Mouse (Mus musculus) neutrophil, adult 59 days (primary cell): ENCODE data around the gene Pi4ka. TPM values are rescaled to one million over a fixed set of nuclear protein-coding genes. Genes with fewer than 3 reads are reported as not detected.

Experiments
- total RNA-seq, 2 experiments: library from RNA; stranded (reverse); gene quantifications; 1 replicate in 1 of 2; 2 replicates in 1 of 2; pipeline ENCODE4 v1.2.4; 2023

The Pi4ka gene
- total RNA-seq, result 10 to 100 TPM; 38.3 to 43.5 TPM

GRCm38 (mm10) chr16:17405736-17406443 lies at the start of gene Pi4ka, which contains the start of gene Snap29:
Pi4ka (minus strand) TSS chr16:17406314.
Snap29 (plus strand) TSS chr16:17405986.

GRCm38 (mm10) chr16:17451541-17452372 lies 45.6 kb upstream of the Pi4ka start, which contains the start of gene Crkl:
Crkl (plus strand) TSS chr16:17451987.

DNA sequence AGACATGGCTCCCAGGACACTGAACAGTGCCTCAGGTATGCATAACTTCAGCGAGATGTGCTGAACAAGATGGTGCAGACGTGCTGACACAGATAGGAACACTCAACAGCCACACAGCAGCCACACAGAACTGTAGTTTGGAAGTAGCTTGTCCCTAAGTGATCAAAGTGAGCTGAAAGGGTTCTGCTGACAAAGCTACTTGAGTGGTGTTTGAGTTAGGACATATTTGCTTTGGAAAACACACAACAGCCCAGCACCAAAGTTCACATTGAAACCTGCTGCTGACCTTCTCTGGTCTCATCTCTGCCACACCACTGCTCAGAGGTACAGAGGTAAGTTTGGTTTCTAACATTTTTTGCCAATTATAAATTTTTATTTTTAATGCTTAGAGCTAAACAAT lies 75.0 kb downstream of the Pi4ka start, which contains the start of gene Serpind1:
TSS of gene Serpind1 (plus strand) at position 256 of the 400 bp plus-strand sequence.

DNA sequence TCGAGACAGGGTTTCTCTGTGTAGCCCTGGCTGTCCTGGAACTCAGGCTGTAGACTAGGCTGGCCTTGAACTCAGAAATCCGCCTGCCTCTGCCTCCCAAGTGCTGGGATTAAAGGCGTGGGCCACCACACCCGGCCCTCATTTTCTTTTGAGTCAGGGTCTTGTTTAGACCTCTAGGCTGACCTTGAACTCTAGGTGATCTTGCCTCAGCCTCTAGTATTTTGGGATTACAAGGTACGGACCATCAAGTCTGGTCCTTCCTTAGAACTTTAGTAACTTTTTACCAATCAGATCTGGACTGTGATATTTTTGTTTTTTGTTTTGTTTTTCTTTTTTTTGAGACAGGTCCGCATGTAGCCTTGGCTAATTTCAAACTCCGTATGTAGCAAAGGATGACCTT lies 130.4 kb downstream of the Pi4ka start, which contains the start of gene Tmem191c:
TSS of gene Tmem191c (plus strand) at position 357 of the 400 bp plus-strand sequence.

DNA sequence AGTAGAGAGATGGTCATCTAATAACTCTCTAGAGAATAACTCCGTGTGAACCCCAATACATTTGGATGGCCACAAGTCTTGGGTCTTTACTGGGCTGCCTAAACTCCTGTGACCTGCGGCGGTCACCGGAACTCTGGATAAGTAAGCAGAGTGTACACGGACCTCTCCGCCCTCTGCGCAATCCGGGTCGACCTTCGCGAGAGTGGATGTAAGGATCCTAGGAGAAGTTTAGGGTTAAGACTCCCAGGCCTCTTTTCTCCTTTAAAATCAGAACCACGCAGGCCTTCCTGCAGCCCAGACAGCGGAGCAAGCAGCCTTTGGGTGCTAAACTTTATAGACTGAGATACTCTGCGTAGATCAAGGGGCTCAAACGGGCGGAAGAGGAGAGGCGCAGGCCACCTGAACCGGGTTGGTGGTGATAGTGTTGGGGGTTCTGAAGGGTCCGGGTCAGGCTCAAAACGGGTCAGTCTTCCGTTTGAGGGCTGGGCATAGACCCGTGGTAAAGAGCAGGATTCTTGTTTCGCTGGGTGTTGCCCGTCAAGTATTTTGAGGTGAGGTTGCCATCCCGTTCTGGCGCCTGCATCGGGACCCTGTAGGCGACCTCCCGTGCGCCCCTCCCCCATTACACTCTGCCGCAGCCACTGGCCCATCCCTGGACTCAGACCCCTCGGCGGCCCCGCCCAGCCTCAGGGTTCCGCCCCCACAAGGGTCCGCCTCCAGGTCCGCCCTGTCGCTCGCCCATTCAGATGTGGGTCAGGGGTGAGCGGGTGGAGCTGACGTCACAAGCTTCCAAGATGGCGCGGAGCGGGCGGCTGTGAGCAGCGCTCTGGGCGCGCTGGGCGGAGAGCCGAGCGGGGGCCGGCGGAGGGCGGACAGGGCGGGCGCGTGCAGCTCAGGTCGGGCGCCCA lies 173.1 kb downstream of the Pi4ka start, which contains the start of gene Hic2:
TSS of gene Hic2 (plus strand) at position 779 of the 908 bp plus-strand sequence.

Other genes with a start within 250 kb of the Pi4ka start
- gene Ube2l3, start 203.7 kb downstream of the Pi4ka start, total RNA-seq, result 100 to 1,000 TPM; 135 to 163 TPM
- under 1 TPM; 0.42 to 0.44 TPM for gene Rimbp3, start 197.7 kb downstream of the Pi4ka start, total RNA-seq
- 1 to 10 TPM; 1.2 TPM for gene Hic2, start 172.7 kb downstream of the Pi4ka start, total RNA-seq
- gene Tmem191c, start 130.2 kb downstream of the Pi4ka start, total RNA-seq, result 1 to 10 TPM; 2.7 to 5.2 TPM
- not detected for gene Serpind1, start 74.9 kb downstream of the Pi4ka start, total RNA-seq
- gene Snap29, start 328 bp downstream of the Pi4ka start, total RNA-seq, result 10 to 100 TPM; 15.3 to 18.3 TPM
- 10 to 100 TPM; 34.0 to 40.3 TPM for gene Crkl, start 45.7 kb upstream of the Pi4ka start, total RNA-seq
- not detected for gene Aifm3, start 83.3 kb upstream of the Pi4ka start, total RNA-seq
- 10 to 100 TPM; 31.5 to 37.7 TPM for gene Lztr1, start 102.4 kb upstream of the Pi4ka start, total RNA-seq
- gene Thap7, start 124.8 kb upstream of the Pi4ka start, total RNA-seq, result 10 to 100 TPM; 14.0 to 25.7 TPM
- not detected for gene Lrrc74b, start 154.9 kb upstream of the Pi4ka start, total RNA-seq
- gene P2rx6, start 155.6 kb upstream of the Pi4ka start, total RNA-seq, result not detected
- gene Slc7a4, start 176.9 kb upstream of the Pi4ka start, total RNA-seq, result under 1 TPM; 0.64 to 0.82 TPM
- 10 to 100 TPM; 26.3 to 30.6 TPM for gene Smpd4, start 213.0 kb upstream of the Pi4ka start, total RNA-seq
- 1 to 10 TPM in 1 of 2 experiments, not detected in 1; 1.1 TPM for gene Ccdc74a, start 240.2 kb upstream of the Pi4ka start, total RNA-seq